In genomic region chr11:88649009-88649408, GRCm38 (mm10) we compare ENCODE assay signal across 24 mouse cellular contexts.
DNase-seq lines count a peak whose midpoint lies in the region; ATAC-seq and TF ChIP-seq lines count a peak whose summit lies in the region.
"Had no signal": no experiment of that assay in that cellular context is flagged by ENCODE, and none has a peak within 500 bp of the region (broad histone marks: within the 10 kb centered on the region; RNA-seq: fewer than 3 reads in every experiment).

No protein-coding gene starts in this region.

- no peaks in the 10 kb centered on the region for H3K9me3 ChIP-seq in heart, embryonic 10.5 days
- H3K9me3 ChIP-seq in midbrain, embryonic 14.5 days (ENCODE audit: control insufficient read depth, low read length): no peaks in the 10 kb centered on the region
- no peaks in the 10 kb centered on the region for H3K9me3 ChIP-seq in midbrain, embryonic 10.5 days (replicated peaks)
- H3K9me3 ChIP-seq in hindbrain, embryonic 15.5 days: no peaks in the 10 kb centered on the region
- H3K9me3 ChIP-seq: embryonic facial prominence, embryonic 13.5 days; limb, embryonic 12.5 days; liver, embryonic 12.5 days had no signal

- H3K79me2 ChIP-seq in heart, adult 2 months (replicated peaks; ENCODE audit: control insufficient read depth, insufficient read depth, low read length): no peaks in the 10 kb centered on the region; the same call in 1 of the 2 replicates

- ATAC-seq in midbrain, embryonic 14.5 days (ENCODE audit: low FRiP score, low TSS enrichment): no peak
- ATAC-seq in hindbrain, embryonic 15.5 days (ENCODE audit: low FRiP score, low read depth): no peak
- ATAC-seq: inflammation-experienced regulatory T-cells, adult 6 months; liver, embryonic 12.5 days had no signal

- intact Hi-C loops in heart, adult 2 months (cut with DNase I): no loop called here

- no peak overlapping the region for H3K4me3 ChIP-seq in heart, embryonic 10.5 days
- H3K4me3 ChIP-seq in heart, adult 2 months: no peak overlapping the region
- no peak overlapping the region for H3K4me3 ChIP-seq in midbrain, embryonic 14.5 days (replicated peaks; ENCODE audit: low read depth, low read length)
- H3K4me3 ChIP-seq in midbrain, embryonic 10.5 days: no peak overlapping the region
- no peak overlapping the region for H3K4me3 ChIP-seq in hindbrain, embryonic 15.5 days
- H3K4me3 ChIP-seq: embryonic facial prominence, embryonic 13.5 days; limb, embryonic 12.5 days; liver, embryonic 12.5 days; myocyte had no signal

- H3K27ac ChIP-seq in heart, embryonic 10.5 days: peak overlapping the region; percentile 42; the same call in 1 of the 2 replicates
- no peak overlapping the region for H3K27ac ChIP-seq in heart, adult 2 months
- peak overlapping the region; percentile 45; the same call in 1 of the 2 replicates for H3K27ac ChIP-seq in midbrain, embryonic 14.5 days (replicated peaks; ENCODE audit: low read depth, low read length)
- no peak overlapping the region for H3K27ac ChIP-seq in midbrain, embryonic 10.5 days (replicated peaks)
- H3K27ac ChIP-seq in hindbrain, embryonic 15.5 days (replicated peaks): peak overlapping the region; percentile 72
- H3K27ac ChIP-seq: embryonic facial prominence, embryonic 13.5 days; liver, embryonic 12.5 days had no signal

- no peaks in the 10 kb centered on the region for H3K27me3 ChIP-seq in heart, embryonic 10.5 days (ENCODE audit: insufficient read depth, poor library complexity, severe bottlenecking)
- H3K27me3 ChIP-seq in heart, adult 2 months (ENCODE audit: control insufficient read depth, insufficient read depth, low read length): no peaks in the 10 kb centered on the region
- H3K27me3 ChIP-seq in midbrain, embryonic 14.5 days (ENCODE audit: control insufficient read depth, insufficient read depth, low read length): no peaks in the 10 kb centered on the region
- H3K27me3 ChIP-seq in midbrain, embryonic 10.5 days (ENCODE audit: low read depth, poor library complexity, severe bottlenecking): no peaks in the 10 kb centered on the region
- H3K27me3 ChIP-seq in hindbrain, embryonic 15.5 days: no peaks in the 10 kb centered on the region
- H3K27me3 ChIP-seq: CH12.LX; embryonic facial prominence, embryonic 13.5 days; limb, embryonic 12.5 days; liver, embryonic 12.5 days had no signal

- no peak overlapping the region for H3K9ac ChIP-seq in heart, adult 2 months (ENCODE audit: low read depth, low read length)
- H3K9ac ChIP-seq in midbrain, embryonic 14.5 days (replicated peaks; ENCODE audit: low read length): no peak overlapping the region
- no peak overlapping the region for H3K9ac ChIP-seq in hindbrain, embryonic 15.5 days
- H3K9ac ChIP-seq: embryonic facial prominence, embryonic 13.5 days; limb, embryonic 12.5 days; liver, embryonic 12.5 days; lung, embryonic 14.5 days had no signal

- DNase-seq in heart, embryonic 10.5 days (ENCODE audit: low spot score): no peak
- DNase-seq in heart, adult 2 months: no peak
- DNase-seq in midbrain, embryonic 14.5 days: no peak
- no peak for DNase-seq in midbrain, embryonic 10.5 days (ENCODE audit: low spot score)
- DNase-seq in retina, postnatal 7 days (ENCODE audit: low read depth, low spot score): peak; percentile 39
- DNase-seq in gastrocnemius, adult 8-10 months (ENCODE audit: low spot score in 2 of 2): no peak
- DNase-seq: adrenal gland, postnatal 25 days; cerebellum, adult 11-12 months; cerebellum, postnatal 14 days; gastrocnemius, postnatal 36 days; heart, postnatal 14 days; kidney, adult 9 months; lung, postnatal 36 days; right cerebral cortex, postnatal 25 days; thymus, adult 18-20 months; thymus, postnatal 4 days had no signal

- H3K4me1 ChIP-seq in heart, embryonic 10.5 days: peaks cover 89% of the 10 kb centered on the region
- peaks cover 10% of the 10 kb centered on the region; the same call in 1 of the 2 replicates for H3K4me1 ChIP-seq in heart, adult 2 months (ENCODE audit: control insufficient read depth, insufficient read depth, low read length)
- peaks cover 72% of the 10 kb centered on the region for H3K4me1 ChIP-seq in midbrain, embryonic 14.5 days (ENCODE audit: control insufficient read depth, insufficient read depth, low read length)
- peaks cover 82% of the 10 kb centered on the region for H3K4me1 ChIP-seq in midbrain, embryonic 10.5 days
- H3K4me1 ChIP-seq in hindbrain, embryonic 15.5 days (replicated peaks): peaks cover 89% of the 10 kb centered on the region

- TF ChIP-seq CTCF in heart, adult 2 months (IDR thresholded peaks at IDR 0.05): no peak

- no peak for TF ChIP-seq EP300 in heart, adult 2 months (IDR thresholded peaks at IDR 0.05; ENCODE audit: insufficient read depth, low read depth, low read length)

- no peak overlapping the region for H3K4me2 ChIP-seq in midbrain, embryonic 14.5 days (ENCODE audit: low read length)
- H3K4me2 ChIP-seq in hindbrain, embryonic 15.5 days: no peak overlapping the region
- H3K4me2 ChIP-seq: embryonic facial prominence, embryonic 13.5 days; limb, embryonic 12.5 days; liver, embryonic 12.5 days; lung, embryonic 14.5 days had no signal

- TF ChIP-seq POLR2A in heart, adult 2 months (IDR thresholded peaks at IDR 0.05; ENCODE audit: insufficient read depth, low read depth, low read length): no peak

- WGBS in heart, embryonic 10.5 days: 63% methylated on average over 2 of the region's 2 CpGs
- 47% methylated on average over 2 of the region's 2 CpGs for WGBS in heart, adult 2 months
- 57% methylated on average over 2 of the region's 2 CpGs for WGBS in midbrain, embryonic 14.5 days
- 79% methylated on average over 2 of the region's 2 CpGs for WGBS in midbrain, embryonic 10.5 days
- 55% methylated on average over 2 of the region's 2 CpGs for WGBS in hindbrain, embryonic 15.5 days

- H3K36me3 ChIP-seq in heart, embryonic 10.5 days: peaks cover 29% of the 10 kb centered on the region; the same call in 1 of the 2 replicates
- H3K36me3 ChIP-seq in heart, adult 2 months (ENCODE audit: control insufficient read depth, insufficient read depth, low read length): peaks cover 6% of the 10 kb centered on the region; the same call in 1 of the 2 replicates
- 0 out of 2 replicates have a peak, but pooled peaks cover 4% of the 10 kb centered on the region for H3K36me3 ChIP-seq in midbrain, embryonic 14.5 days (ENCODE audit: control insufficient read depth, insufficient read depth, low read length)
- H3K36me3 ChIP-seq in midbrain, embryonic 10.5 days: peaks cover 78% of the 10 kb centered on the region
- no peaks in the 10 kb centered on the region for H3K36me3 ChIP-seq in hindbrain, embryonic 15.5 days

Comparison
In these comparisons a context has a peak if more than half of its experiments do, and no peak if none do; other contexts are left out.
1. H3K27ac ChIP-seq: peak in heart, embryonic 10.5 days (single experiment), midbrain, embryonic 14.5 days (single experiment) and hindbrain, embryonic 15.5 days (single experiment); none in heart, adult 2 months (single experiment) and midbrain, embryonic 10.5 days (single experiment).